Mouse (Mus musculus): ENCODE measurements at regions not wholly inside any gene's neighbourhood (a gene's known extent, or its start where the extent isn't known, plus 50 kb on each side); places are given as distances from the start of the nearest gene placed in this dataset.

- no peak for DNase-seq (ENCODE audit: low spot score in 2 of 2)
Measured at GRCm38 (mm10) chr3:80631391-80631790, 171.2 kb downstream of the Gria2 start.

GRCm38 (mm10) chr3:80610414-80610813, 192.2 kb downstream of the Gria2 start:
- no peak for DNase-seq (ENCODE audit: low spot score in 2 of 2)

GRCm38 (mm10) chr3:80608467-80608866, 194.2 kb downstream of the Gria2 start:
- no peak for DNase-seq (ENCODE audit: low spot score in 2 of 2)

- no peak for DNase-seq (ENCODE audit: low spot score in 2 of 2)
Measured at GRCm38 (mm10) chr3:80607809-80608208, 194.8 kb downstream of the Gria2 start.

- DNase-seq (ENCODE audit: low spot score in 2 of 2), result no peak
Measured at GRCm38 (mm10) chr3:80597549-80597948, 205.1 kb downstream of the Gria2 start.

- no peak for DNase-seq (ENCODE audit: low spot score in 2 of 2)
Measured at GRCm38 (mm10) chr3:80567514-80567913, 235.1 kb downstream of the Gria2 start.

GRCm38 (mm10) chr3:80566236-80566635, 236.4 kb downstream of the Gria2 start:
- no peak for DNase-seq (ENCODE audit: low spot score in 2 of 2)

- DNase-seq (ENCODE audit: low spot score in 2 of 2), result no peak
Measured at GRCm38 (mm10) chr3:80546151-80546695, 256.4 kb downstream of the Gria2 start.

GRCm38 (mm10) chr3:80543783-80544182, 258.9 kb downstream of the Gria2 start:
- no peak for DNase-seq (ENCODE audit: low spot score in 2 of 2)

- peak; percentile 24 to 37 for DNase-seq (ENCODE audit: low spot score in 2 of 2)
Measured at GRCm38 (mm10) chr3:80541382-80541781, 261.3 kb downstream of the Gria2 start.

- peak in 1 of 2 experiments; percentile 15 for DNase-seq (ENCODE audit: low spot score in 2 of 2)
Measured at GRCm38 (mm10) chr3:80533706-80534349, 268.8 kb downstream of the Gria2 start.

- DNase-seq (ENCODE audit: low spot score in 2 of 2), result no peak
Measured at GRCm38 (mm10) chr3:80514026-80514425, 288.6 kb downstream of the Gria2 start.

GRCm38 (mm10) chr3:80509185-80509584, 293.4 kb downstream of the Gria2 start:
- no peak for DNase-seq (ENCODE audit: low spot score in 2 of 2)

- no peak for DNase-seq (ENCODE audit: low spot score in 2 of 2)
Measured at GRCm38 (mm10) chr3:80506701-80507100, 295.9 kb downstream of the Gria2 start.

GRCm38 (mm10) chr3:80501117-80501516, 301.5 kb downstream of the Gria2 start:
- DNase-seq (ENCODE audit: low spot score in 2 of 2), result no peak

GRCm38 (mm10) chr3:80496556-80496955, 306.1 kb downstream of the Gria2 start:
- no peak for DNase-seq (ENCODE audit: low spot score in 2 of 2)

GRCm38 (mm10) chr3:80484168-80484833, 318.3 kb downstream of the Gria2 start:
- DNase-seq (ENCODE audit: low spot score in 2 of 2), result no peak

- DNase-seq (ENCODE audit: low spot score in 2 of 2), result no peak
Measured at GRCm38 (mm10) chr3:80478676-80479075, 324.0 kb downstream of the Gria2 start.

- DNase-seq (ENCODE audit: low spot score in 2 of 2), result no peak
Measured at GRCm38 (mm10) chr3:80473686-80474085, 328.9 kb downstream of the Gria2 start.
